Mouse (Mus musculus): ENCODE data around the gene Gm7356. TPM values are rescaled to one million over a fixed set of nuclear protein-coding genes. Genes with fewer than 3 reads are reported as not detected.

Gm7356 gene
- not detected for total RNA-seq (2023)

GRCm38 (mm10) chr17:14003604-14004003 lies at the start of gene Gm7356:
Gene Gm7356 (minus strand): TSS chr17:14003704.

Other genes with a start within 250 kb of the Gm7356 start
- gene Afdn, start 243.2 kb downstream of the Gm7356 start, total RNA-seq (2023), result 1 to 10 TPM; 2.2 to 4.9 TPM
- not detected for gene Tcte2, start 241.9 kb downstream of the Gm7356 start, total RNA-seq (2023)
- not detected for gene Gm7168, start 55.3 kb downstream of the Gm7356 start, total RNA-seq (2023)
- not detected for gene Gm7358, start 55.8 kb upstream of the Gm7356 start, total RNA-seq (2023)
- gene Dact2, start 200.6 kb upstream of the Gm7356 start, total RNA-seq (2023), result 1 to 10 TPM in 1 of 2 experiments, under 1 TPM in 1; 0.95 to 1.2 TPM